Mouse (Mus musculus) monocyte, adult 5-6 weeks (primary cell): ENCODE data around the gene Msh4. TPM values are rescaled to one million over a fixed set of nuclear protein-coding genes. Genes with fewer than 3 reads are reported as not detected.
"Not testable (repeated sequence)": the region's sequence is repeated elsewhere in the genome, so short reads cannot be mapped to it uniquely, and the experiment has no call there.

Source experiments
- ATAC-seq: fragments of 153-309, 156-312 bp; replicated peaks from 2 replicates; pipeline ENCODE4 v1.8.0; 2017; ENCODE audit warnings: mild to moderate bottlenecking; ENCODE audit not compliant: low TSS enrichment, insufficient number of reproducible peaks, severe bottlenecking, poor library complexity, low FRiP score
- total RNA-seq: library from RNA; stranded (forward); fragments of 200-1000, 200-491, 200-594 nt; gene quantifications from 3 replicates; pipeline ENCODE4 v1.2.3, GENCODE M21; 2017

Msh4 gene
- total RNA-seq, 1 experiment from 2014 or later: not detected

GRCm38 (mm10) chr3:153831014-153831872 is 74.7 kb downstream of the Msh4 start:
- ATAC-seq: no peak

- not testable (repeated sequence) for ATAC-seq
Observed at GRCm38 (mm10) chr3:153829788-153830187, 76.2 kb downstream of the Msh4 start.

- ATAC-seq: no peak
Observed at GRCm38 (mm10) chr3:153826616-153827015, 79.3 kb downstream of the Msh4 start.

GRCm38 (mm10) chr3:153825197-153825596 is 80.7 kb downstream of the Msh4 start:
- no peak for ATAC-seq

DNA sequence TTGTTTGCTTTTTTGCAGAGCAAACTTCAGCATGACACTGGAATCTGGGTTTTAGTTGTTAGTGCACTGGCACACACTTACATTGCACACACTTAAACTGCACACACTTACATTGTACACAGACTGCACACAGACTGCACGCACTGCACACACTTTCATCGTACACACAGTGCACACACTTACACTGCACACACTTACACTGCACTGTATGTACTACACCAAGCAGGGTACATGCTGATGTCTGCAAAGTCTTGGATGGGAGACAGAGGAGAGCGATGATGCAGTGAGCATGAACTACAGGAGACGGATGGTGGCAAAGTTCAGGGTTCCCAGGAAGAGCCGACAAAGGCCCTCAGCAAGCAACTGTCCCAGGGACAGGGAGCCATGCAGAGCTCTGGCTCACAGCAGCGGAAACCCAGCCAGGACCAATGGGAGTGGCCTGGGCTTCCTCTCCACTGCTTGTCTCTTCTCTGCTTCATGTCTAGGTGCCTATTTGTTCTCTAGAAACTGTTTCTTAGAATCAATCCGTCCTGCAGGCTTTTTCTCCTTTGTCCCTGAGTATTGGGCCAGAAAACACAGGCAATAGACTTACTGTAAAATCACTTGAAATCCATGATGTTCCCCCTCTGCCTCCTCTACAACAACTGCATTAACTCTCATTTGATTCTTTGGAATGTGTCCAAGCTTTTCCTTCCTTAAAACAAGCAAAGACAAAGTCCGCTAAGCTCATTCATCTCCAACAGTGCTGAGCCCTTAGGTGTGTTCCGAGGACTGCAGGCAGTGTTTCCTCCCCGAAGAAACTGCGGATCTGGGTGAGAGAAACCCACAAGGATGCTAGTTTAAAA is 82.0 kb downstream of the Msh4 start:
- no peak for ATAC-seq

GRCm38 (mm10) chr3:153819438-153819837 is 86.5 kb downstream of the Msh4 start:
- ATAC-seq: no peak

GRCm38 (mm10) chr3:153818723-153819122 is 87.2 kb downstream of the Msh4 start:
- ATAC-seq: no peak

GRCm38 (mm10) chr3:153817376-153817890 is 88.5 kb downstream of the Msh4 start:
- ATAC-seq: no peak

DNA sequence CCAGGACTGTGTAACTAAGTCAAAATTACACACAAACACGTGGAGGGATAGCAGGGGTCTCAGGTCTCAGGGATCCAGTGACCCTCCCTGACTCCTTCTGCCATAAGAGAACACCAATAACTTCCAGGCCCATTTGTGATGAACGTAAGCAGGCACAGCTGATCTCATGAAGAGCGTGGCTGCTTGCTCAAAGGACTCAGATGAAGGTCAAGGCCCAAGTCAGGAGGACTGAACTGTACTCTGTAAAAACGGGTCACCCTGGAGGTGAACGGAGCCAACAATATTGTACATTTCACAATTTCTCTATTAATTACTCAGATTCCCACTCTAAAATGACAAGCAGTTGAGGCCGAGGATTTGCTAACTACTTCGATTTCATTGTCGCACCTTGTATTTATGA is 91.9 kb downstream of the Msh4 start:
- no peak for ATAC-seq

GRCm38 (mm10) chr3:153808406-153808805 is 97.5 kb downstream of the Msh4 start:
- ATAC-seq: no peak

DNA sequence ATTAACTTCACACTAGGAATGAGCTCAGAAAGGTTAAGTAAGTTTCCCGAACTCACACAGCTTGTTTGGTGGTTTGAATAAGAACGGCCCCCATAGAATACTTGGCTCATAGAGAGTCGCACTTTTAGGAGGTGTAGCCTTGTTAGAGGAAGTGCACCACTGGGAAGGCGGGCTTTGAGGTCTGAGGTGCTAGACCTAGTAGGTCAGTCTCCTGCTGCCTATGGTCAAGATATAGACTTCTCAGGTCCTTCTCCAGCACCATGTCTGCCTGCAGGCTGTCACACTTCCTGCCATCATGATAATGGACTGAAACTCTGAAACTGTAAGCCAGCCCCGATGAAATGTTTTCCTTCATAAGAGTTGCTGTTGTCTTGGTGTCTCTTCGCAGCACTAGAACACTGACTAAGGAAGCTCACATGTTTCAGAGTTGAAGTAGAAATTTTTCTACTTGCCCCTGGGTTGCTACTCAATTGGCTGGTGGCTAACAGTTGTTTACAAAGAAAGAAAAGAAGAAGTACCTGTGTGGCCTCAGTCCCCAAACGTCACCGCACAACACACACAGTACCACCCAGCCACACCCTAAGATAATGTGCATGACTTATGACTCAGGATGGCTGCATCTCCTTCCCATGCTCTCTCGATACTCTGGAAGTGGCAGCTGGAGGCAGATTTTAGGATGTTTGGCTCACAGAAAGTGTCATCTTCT is 98.3 kb downstream of the Msh4 start:
- no peak for ATAC-seq

Other genes with a start within 250 kb of the Msh4 start
- 5.4 to 17.1 TPM (median 7.9 TPM) in 3 replicates for gene St6galnac3, start 181.0 kb downstream of the Msh4 start, total RNA-seq
- 1.9 TPM in 1 of 3 replicates, not detected in the others for gene Asb17, start 61.9 kb downstream of the Msh4 start, total RNA-seq
- gene Rabggtb, start 6.9 kb upstream of the Msh4 start, total RNA-seq: 66.2 to 71.0 TPM (median 70.0 TPM) in 3 replicates
- gene Acadm, start 38.5 kb upstream of the Msh4 start, total RNA-seq: 105 to 153 TPM (median 144 TPM) in 3 replicates
- not detected in 3 replicates for gene Slc44a5, start 67.3 kb upstream of the Msh4 start, total RNA-seq